Mouse (Mus musculus): ENCODE measurements around the gene Borcs7.
"Not testable (repeated sequence)": the region's sequence is repeated elsewhere in the genome, so short reads cannot be mapped to it uniquely, and the experiment has no call there.

Gene Borcs7

DNA sequence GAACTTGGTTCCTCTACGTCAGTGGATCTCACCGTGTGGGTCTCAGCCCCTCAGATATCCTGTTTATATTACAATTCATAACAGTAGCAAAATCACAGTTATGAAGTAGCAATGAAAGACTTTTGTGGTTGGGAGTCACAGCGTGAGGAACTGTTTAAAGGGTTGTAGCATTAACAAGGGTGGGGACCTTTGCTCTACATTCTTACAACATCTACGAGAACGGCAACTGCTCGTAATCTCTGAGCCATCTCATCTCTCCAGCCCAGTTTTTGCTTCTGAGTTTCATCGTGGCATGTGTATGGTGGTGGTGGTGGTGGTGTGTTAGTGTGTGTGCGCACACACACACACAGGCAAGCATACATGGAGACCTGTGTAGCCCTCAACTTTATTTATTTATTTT is 24.5 kb downstream of the Borcs7 start:
- DNase-seq (ENCODE audit: low spot score): no peak

DNA sequence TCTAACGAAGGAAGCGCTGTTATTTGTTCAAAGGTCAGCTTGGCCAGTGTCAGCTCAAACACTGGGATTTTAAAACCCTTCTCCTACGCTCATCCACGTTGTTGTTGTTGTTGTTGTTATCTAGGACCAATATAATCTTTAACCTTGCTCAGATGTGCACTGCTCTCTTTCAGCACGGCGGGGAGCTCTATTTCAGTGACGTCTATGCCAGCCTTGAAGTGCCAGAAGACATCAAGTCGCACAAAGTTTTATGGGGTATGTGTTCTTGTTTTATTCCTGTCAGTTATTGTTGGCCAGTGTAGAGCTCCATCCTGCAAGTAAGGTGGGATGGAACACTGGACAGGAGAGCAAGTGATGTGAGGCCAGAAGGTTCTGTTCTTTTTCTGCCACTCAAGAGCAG is 25.3 kb downstream of the Borcs7 start:
- no peak for DNase-seq (ENCODE audit: low spot score)

DNA sequence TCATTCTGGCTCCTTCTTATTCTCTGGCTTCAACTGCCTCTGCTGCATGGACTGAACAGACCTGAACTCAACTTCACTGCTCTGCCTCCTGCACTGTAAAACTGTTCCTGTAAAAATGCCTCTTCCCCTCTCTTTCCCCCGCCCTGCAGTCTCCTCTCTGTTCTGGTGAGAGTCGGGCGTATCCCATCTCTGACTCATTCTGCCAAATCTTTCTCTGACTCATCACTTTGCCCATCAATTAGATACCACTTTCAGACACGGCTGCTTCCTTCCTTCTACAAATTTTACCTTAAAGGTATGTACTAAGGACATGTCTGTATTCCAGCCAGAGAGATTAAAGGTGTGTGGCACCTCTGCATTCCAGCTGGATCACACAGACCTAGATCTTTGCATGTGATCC is 28.4 kb downstream of the Borcs7 start:
- no peak for DNase-seq (ENCODE audit: low spot score)

DNA sequence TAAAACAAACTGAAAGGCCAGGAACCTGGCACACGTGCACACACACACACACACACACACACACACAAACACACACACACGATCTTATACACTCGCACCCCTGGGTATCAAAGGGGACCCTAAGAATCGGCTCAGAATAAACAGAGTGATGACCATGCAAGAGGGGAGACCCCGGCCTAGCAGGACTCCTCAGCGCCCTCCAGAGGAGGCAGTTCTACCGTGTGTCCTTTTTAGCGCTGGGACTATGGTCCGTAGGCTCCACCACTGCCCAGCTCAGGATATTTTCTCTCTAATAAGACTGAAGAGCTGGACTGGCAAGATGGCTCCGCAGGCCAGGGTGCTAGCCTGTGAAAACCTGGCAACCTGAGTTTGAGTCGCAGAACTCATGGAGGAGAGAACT is 34.7 kb downstream of the Borcs7 start:
- DNase-seq (ENCODE audit: low spot score): no peak

DNA sequence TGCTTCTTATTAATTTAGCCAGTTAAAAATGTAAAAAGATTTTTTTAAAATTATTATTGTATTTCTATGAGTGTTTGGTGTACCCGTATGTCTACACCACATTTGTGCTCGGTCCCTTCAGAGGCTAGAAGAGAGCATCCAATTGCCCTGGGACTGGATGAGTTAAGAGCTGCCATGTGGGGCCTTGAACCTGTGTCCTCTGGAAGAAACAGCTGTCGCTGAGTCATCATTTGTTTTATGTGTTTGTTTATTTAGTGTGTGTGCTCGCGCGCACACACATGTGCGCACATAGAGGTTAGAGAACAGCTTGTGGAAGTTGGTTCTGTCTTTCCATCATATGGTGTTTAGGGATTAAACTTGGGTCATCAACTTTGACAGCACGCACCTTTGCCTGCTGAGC is 36.4 kb downstream of the Borcs7 start:
- DNase-seq (ENCODE audit: low spot score): no peak

GRCm38 (mm10) chr19:46727140-46727736 is 37.5 kb downstream of the Borcs7 start:
- no peak for DNase-seq (ENCODE audit: low spot score)

DNA sequence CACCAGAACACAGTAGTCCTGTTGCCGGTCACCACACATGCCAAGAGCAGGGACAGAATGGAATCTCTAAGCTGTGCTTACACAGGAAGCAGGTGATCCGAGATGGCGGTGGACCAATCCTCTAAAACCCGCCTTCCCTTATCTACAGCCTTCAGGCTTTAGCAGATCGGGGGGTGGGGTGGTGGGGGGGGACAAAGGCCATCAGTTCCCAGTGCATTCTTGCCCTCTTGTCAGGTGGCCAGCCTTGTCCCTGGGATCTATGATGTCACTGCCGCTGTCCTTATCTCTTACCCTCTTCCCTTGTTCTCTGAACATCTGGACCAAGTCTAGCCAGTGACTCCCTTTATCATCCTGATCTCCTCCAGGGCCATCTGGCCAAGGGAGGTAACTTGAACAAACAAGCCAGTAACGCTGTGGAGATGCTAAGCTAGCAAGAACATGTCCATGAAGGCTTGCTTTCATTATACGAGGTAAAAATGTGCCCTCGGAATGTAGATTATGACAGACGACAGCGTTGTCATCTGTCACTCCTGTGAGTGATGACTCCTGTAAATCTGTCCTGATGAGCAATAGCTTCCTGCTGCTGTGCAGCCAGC is 38.3 kb downstream of the Borcs7 start:
- no peak for DNase-seq (ENCODE audit: low spot score)

GRCm38 (mm10) chr19:46728909-46729308 is 39.2 kb downstream of the Borcs7 start:
- DNase-seq (ENCODE audit: low spot score): no peak

- DNase-seq (ENCODE audit: low spot score): no peak
Observed at GRCm38 (mm10) chr19:46731351-46731750, 41.6 kb downstream of the Borcs7 start.

DNA sequence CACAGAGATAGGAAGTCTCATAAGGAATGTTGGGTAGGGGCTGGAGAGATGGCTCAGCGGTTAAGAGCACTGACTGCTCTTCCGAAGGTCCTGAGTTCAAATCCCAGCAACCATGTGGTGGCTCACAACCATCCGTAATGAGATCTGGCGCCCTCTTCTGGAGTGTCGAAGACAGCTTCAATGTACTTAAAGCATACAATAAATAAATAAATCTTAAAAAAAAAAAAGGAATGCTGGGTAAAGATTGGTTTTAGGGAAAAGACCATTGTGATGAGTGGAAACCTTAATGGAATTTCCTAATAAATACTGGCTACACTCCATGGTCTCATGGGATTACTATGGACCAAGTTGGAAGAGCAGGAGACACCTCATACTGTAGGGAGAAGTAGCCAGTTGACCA is 43.0 kb downstream of the Borcs7 start:
- not testable (repeated sequence) for DNase-seq (ENCODE audit: low spot score)

DNA sequence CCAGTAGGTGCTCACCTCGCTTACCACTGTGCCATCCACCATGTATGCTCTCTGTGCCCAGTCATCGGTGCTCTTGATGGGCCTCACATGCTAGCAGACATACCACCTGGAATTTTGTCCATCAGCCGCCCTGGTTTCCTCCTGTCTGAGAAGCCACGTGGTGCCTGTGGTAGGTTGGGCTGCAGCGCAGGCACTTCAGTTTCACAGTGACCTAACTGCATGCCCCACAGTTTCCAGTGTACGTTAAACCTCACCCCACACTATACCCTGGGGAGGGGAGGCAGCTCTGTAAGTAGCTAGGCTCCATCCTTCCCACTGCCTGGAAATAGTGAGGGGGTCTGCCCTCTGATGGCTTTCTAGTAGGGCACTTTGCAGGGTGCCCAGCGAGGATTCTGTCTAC is 43.9 kb downstream of the Borcs7 start:
- DNase-seq (ENCODE audit: low spot score): no peak

DNA sequence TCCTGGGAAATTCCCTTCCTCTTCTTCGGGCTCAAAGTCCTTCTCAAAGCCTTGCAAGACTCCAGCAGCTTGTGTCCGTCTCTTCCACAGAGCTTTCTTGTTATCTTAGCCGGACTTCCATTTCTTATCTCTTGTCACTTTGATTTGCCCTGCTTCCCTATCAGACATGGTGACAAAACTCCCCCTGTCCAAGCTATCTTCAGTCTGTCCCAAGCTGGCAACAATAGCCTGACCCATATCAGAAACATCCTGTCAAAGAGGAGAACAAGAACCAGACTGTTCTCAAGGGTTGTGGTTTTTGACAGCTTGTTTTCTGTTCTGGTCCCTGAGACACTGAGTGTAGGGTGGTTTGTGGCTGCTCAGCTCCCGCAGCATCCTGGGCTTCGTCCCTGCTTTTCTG is 45.5 kb downstream of the Borcs7 start:
- DNase-seq (ENCODE audit: low spot score): no peak

GRCm38 (mm10) chr19:46737106-46737505 is 47.4 kb downstream of the Borcs7 start:
- no peak for DNase-seq (ENCODE audit: low spot score)

DNA sequence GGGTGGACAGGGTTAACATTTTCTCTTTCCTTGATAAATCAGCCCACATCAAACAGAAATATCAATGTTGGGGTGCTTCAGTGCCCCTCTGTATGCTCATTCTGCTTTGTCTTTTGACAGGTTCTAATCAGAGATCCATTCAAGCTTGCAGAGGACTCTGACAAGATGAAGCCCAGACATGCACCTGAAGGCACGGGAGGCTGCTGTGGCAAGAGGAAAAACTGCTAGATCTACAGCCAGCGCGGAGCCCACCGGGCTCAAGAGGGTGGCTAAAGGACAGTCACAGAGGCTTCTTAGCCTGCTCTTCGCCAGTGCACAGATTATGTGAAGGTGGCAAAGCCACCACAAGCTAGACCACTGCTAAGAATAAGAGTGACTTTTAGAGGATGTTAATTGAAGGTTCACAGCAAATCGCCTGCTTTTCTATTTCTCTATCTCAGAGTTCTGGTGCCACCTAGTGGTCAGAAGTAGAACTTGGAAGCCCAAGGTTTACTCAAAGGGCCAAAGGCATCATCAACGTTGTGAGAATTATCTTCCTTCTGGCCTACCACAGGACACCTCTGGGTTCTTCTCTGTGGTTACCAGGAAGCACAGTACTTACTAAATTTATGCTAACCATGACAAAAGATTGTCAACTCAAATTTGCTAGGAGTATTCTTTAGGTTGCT is 50.8 kb downstream of the Borcs7 start:
- peak; percentile 62 for DNase-seq (ENCODE audit: low spot score)

GRCm38 (mm10) chr19:46741574-46741973 is 51.9 kb downstream of the Borcs7 start:
- no peak for DNase-seq (ENCODE audit: low spot score)

DNA sequence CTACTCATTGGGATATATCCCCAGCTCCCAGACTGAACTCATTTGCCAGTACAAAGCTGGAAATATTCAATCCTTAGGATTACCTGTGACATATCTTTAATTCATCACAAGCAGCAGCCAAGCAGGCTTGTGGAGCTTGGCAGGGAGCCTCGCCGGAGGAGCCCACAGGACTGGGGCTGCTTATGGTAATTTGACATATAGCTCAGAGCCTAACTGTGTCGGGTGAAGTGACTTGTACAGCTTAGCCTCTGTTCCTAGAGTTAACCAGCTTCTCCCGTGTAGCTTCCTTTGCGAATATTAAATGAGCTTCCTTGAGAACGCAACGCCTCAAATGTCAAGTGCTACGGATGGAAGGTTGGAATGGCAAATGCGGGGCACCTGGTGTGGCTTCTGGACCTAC is 55.0 kb downstream of the Borcs7 start:
- DNase-seq (ENCODE audit: low spot score): no peak

DNA sequence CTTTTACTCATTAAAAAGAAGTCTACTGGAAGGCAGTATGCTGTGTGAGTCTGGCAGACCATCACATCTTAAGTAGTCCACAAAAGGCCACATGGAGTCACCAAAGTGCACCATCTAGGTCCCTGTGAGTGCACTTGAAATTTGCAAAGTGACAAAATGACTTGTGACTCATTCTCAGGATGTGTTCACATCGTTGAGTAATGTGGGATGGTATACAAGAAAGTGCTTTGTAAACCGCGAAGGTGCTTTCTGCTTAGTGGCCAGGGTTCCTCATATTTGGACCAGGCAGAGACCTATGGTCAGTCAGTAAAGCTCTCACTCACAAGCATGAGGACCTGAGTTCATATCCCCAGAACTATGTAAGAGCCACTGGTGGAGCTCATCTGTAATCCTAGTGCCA is 58.1 kb downstream of the Borcs7 start:
- DNase-seq (ENCODE audit: low spot score): no peak

- no peak for DNase-seq (ENCODE audit: low spot score)
Observed at GRCm38 (mm10) chr19:46752235-46752634, 62.5 kb downstream of the Borcs7 start.

Data from testis, postnatal 14 days (tissue).